Mouse (Mus musculus) cortical plate, adult 2 months (tissue): ENCODE results near the gene Alx1.

ENCODE experiments used
- CTCF ChIP-seq: fragments of 200-500 bp; IDR thresholded peaks from 2 replicates; pipeline ENCODE4 v1.5.1; 2011; ENCODE audit warnings: mild to moderate bottlenecking, control low read depth, low read length; ENCODE audit not compliant: insufficient read depth; ENCODE audit errors: extremely low read depth
- POLR2A ChIP-seq: fragments of 200-500 bp; IDR thresholded peaks from 2 replicates; pipeline ENCODE4 v1.6.1; 2011; ENCODE audit warnings: mild to moderate bottlenecking, low read length, control low read depth; ENCODE audit not compliant: insufficient read depth; ENCODE audit errors: extremely low read depth

- TF ChIP-seq CTCF: no peak
- no peak for TF ChIP-seq POLR2A
Measured at GRCm38 (mm10) chr10:102999584-102999983, 30.4 kb downstream of the Alx1 start.
